Mouse (Mus musculus): ENCODE measurements around the gene Lpo. TPM values are rescaled to one million over a fixed set of nuclear protein-coding genes. Genes with fewer than 3 reads are reported as not detected.

Lpo gene
- total and polyA plus RNA-seq, 2 experiments from 2014 or later = 3.3 to 3.4 TPM

DNA sequence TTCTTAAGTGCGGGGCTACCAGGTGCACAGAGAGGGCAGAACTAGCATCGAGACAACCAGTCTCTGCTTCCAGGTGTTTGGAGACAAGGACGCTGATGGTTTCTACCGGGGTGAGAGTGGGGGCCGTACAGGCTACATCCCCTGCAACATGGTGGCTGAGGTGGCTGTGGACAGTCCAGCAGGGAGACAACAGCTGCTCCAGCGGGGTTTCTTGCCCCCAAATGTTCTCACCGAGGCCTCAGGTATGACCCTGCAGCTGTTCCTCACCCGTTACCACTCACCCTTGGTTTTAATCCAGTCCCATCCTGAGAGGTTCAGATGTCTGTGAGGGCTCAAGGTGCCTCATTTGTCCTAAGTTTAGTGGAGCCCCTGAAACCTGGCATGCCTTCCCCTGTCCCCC is 48.0 kb downstream of the Lpo start:
- ATAC-seq (no peak), DNase-seq (ENCODE audit: low spot score) (no peak)
- no peak for TF ChIP-seq CTCF (IDR thresholded peaks at IDR 0.05; ENCODE audit: low read depth)
- 77% methylated on average over 8 of the region's 8 CpGs for WGBS
- no peaks in the 10 kb centered on the region for H3K9me3 ChIP-seq (ENCODE audit: low read length)
- H3K4me2 ChIP-seq (ENCODE audit: low read depth, low read length) = no peak overlapping the region
- no peak overlapping the region for H3K4me3 ChIP-seq (ENCODE audit: low read length)
- no peak overlapping the region for H3K9ac ChIP-seq (replicated peaks; ENCODE audit: low read length)
- no peak overlapping the region for H3K27ac ChIP-seq
- peaks cover 19% of the 10 kb centered on the region; the same call in 1 of the 2 replicates for H3K36me3 ChIP-seq (ENCODE audit: insufficient read depth, low read length)
- H3K4me1 ChIP-seq (ENCODE audit: insufficient read depth, low read length) = peaks cover 3% of the 10 kb centered on the region; the same call in 1 of the 2 replicates
- H3K27me3 ChIP-seq (ENCODE audit: insufficient read depth, low read length) = no peaks in the 10 kb centered on the region

DNA sequence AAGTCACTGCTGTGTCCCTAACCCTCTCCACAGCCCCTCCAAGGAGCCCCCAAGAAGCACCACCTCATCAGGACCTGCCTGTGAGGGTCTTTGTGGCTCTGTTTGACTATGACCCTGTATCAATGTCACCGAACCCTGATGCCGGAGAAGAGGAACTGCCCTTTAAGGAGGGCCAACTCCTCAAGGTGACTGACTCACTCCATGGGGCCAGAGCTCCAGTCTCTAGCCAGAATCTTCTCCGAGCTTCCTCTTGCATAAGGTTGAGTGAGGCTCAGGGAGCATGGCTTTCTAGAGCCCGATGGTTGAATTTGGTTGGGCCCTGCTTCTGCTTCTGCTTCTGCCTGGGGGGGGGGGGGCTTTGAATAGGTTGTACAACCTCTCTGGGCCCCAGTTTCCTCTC is 48.7 kb downstream of the Lpo start:
- H3K27ac ChIP-seq = no peak overlapping the region
- no peak for TF ChIP-seq CTCF (IDR thresholded peaks at IDR 0.05; ENCODE audit: low read depth)
- H3K9ac ChIP-seq (replicated peaks; ENCODE audit: low read length) = no peak overlapping the region
- H3K4me2 ChIP-seq (ENCODE audit: low read depth, low read length) = no peak overlapping the region
- no peak overlapping the region for H3K4me3 ChIP-seq (ENCODE audit: low read length)
- DNase-seq (ENCODE audit: low spot score) = no peak
- H3K27me3 ChIP-seq (ENCODE audit: insufficient read depth, low read length) = no peaks in the 10 kb centered on the region
- no peaks in the 10 kb centered on the region for H3K9me3 ChIP-seq (ENCODE audit: low read length)
- WGBS = 88% methylated on average over 4 of the region's 4 CpGs
- H3K4me1 ChIP-seq (ENCODE audit: insufficient read depth, low read length) = peaks cover 3% of the 10 kb centered on the region; the same call in 1 of the 2 replicates
- peaks cover 21% of the 10 kb centered on the region; the same call in 1 of the 2 replicates for H3K36me3 ChIP-seq (ENCODE audit: insufficient read depth, low read length)
- ATAC-seq = no peak

DNA sequence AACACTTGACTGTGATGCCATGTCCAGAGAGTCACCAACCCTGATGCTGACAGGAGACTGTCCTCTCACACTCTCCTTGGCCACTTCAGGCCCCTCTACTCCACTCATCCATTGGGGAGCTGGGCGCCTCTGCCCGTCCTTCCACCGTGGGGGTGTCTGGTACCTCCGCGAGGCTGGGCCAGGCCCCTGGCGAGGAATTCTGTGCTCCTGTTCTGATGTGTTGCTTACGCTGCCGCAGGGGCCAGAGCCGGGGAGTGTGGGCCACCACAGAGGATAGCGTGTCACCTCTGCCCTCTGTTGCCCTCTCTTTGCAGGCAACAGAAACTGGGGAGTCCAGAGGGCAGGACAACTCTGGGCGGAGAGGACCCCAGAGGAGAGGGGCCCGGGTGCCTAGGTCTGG is 49.2 kb downstream of the Lpo start:
- Histone ChIP-seq H3K4me2 (ENCODE audit: low read depth, low read length) (peak overlapping the region; percentile 49), H3K4me1 (ENCODE audit: insufficient read depth, low read length) (peaks cover 3% of the 10 kb centered on the region; the same call in 1 of the 2 replicates), H3K9ac (replicated peaks; ENCODE audit: low read length) (no peak overlapping the region), H3K4me3 (ENCODE audit: low read length) (0 out of 2 replicates have a peak overlapping the region, but pooled peaks have one; percentile 19), H3K36me3 (ENCODE audit: insufficient read depth, low read length) (peaks cover 21% of the 10 kb centered on the region; the same call in 1 of the 2 replicates), H3K27ac (no peak overlapping the region), H3K27me3 (ENCODE audit: insufficient read depth, low read length) (no peaks in the 10 kb centered on the region), H3K9me3 (ENCODE audit: low read length) (no peaks in the 10 kb centered on the region)
- WGBS = 46% methylated on average over 12 of the region's 12 CpGs
- DNase-seq (ENCODE audit: low spot score) (no peak), ATAC-seq (peak; percentile 16; the same call in 1 of the 2 replicates)
- TF ChIP-seq CTCF (IDR thresholded peaks at IDR 0.05; ENCODE audit: low read depth) = no peak

DNA sequence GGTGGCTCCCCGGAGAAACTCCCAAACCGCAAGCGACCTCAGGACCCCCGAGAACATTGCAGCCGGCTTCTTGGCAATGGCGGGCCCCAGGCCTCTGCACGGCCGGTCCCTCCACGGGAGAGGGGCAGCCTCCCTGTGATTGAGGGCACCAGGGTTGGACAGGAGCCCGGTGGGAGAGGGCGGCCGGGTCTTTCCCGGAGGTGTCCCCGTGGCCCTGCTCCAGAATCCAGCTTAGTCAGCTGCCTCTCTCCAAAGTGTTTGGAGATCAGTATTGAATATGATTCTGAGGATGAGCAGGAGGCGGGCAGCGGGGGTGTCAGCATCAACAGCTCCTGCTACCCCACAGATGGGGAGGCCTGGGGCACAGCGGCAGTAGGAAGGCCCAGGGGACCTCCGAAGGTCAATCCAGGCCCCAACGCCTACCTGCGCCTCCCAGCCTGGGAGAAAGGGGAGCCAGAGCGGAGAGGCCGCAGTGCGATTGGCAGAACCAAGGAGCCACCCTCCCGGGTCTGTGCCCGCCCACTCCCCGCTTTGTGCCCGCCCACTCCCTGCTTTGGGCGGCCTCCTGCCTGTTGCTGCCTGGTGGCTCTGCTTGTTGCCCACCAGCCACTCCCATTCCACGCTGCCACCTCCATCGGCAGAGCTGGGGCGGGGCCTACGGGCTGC is 49.9 kb downstream of the Lpo start:
- Histone ChIP-seq H3K4me3 (ENCODE audit: low read length) (peak overlapping the region; percentile 19), H3K9ac (replicated peaks; ENCODE audit: low read length) (peak overlapping the region; percentile 22; the same call in 1 of the 2 replicates), H3K4me2 (ENCODE audit: low read depth, low read length) (peak overlapping the region; percentile 49), H3K27me3 (ENCODE audit: insufficient read depth, low read length) (no peaks in the 10 kb centered on the region), H3K4me1 (ENCODE audit: insufficient read depth, low read length) (peaks cover 3% of the 10 kb centered on the region; the same call in 1 of the 2 replicates), H3K27ac (peak overlapping the region; percentile 34; the same call in 1 of the 2 replicates), H3K9me3 (ENCODE audit: low read length) (no peaks in the 10 kb centered on the region), H3K36me3 (ENCODE audit: insufficient read depth, low read length) (peaks cover 21% of the 10 kb centered on the region; the same call in 1 of the 2 replicates)
- WGBS = 11% methylated on average over 29 of the region's 32 CpGs
- no peak for TF ChIP-seq CTCF (IDR thresholded peaks at IDR 0.05; ENCODE audit: low read depth)
- peak; percentile 76 for DNase-seq (ENCODE audit: low spot score)
- ATAC-seq = peak; percentile 73

DNA sequence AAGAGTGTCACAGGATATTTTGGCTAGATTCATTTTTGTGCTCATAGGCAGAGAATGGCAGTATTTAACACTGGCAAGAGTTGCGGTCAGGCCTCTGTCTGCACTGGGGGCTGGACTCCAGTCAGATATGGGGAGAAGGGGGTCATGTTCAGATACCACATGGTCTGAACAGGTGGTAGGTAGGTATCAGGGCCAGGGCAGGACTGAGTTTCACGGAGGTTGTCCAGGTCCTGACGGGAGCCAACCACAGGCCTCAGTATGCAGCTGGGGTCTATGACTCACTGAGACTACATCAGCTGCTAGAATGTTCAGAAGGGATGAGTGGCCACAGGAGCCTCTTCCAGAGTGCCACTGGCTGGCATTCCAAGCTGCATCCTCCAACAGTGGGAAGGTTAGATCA is 55.7 kb downstream of the Lpo start:
- Histone ChIP-seq H3K27ac (no peak overlapping the region), H3K27me3 (ENCODE audit: insufficient read depth, low read length) (no peaks in the 10 kb centered on the region), H3K4me3 (ENCODE audit: low read length) (no peak overlapping the region), H3K4me2 (ENCODE audit: low read depth, low read length) (no peak overlapping the region), H3K9me3 (ENCODE audit: low read length) (no peaks in the 10 kb centered on the region), H3K36me3 (ENCODE audit: insufficient read depth, low read length) (peaks cover 62% of the 10 kb centered on the region), H3K9ac (replicated peaks; ENCODE audit: low read length) (no peak overlapping the region), H3K4me1 (ENCODE audit: insufficient read depth, low read length) (no peaks in the 10 kb centered on the region)
- 92% methylated on average over 3 of the region's 3 CpGs for WGBS
- ATAC-seq (no peak), DNase-seq (ENCODE audit: low spot score) (no peak)
- TF ChIP-seq CTCF (IDR thresholded peaks at IDR 0.05; ENCODE audit: low read depth) = no peak

DNA sequence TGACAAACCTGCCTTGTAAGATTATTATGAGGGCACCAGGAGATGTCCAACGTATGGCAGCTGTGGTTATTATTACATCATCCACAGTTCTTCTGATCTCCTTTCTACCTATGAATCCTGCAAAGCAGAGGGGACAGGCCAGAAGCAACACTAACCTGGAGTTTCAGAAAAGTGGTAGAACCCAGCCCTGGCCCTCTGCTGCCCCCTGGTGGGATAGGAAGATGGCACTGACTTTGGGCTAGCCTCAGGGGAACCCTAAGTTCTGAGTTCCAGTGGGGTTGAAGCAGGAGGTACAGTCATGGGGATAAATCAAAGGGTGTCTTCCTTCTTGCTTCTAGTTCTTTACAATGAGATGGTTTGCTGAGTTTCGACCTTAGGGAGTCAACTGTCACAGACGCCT is 57.1 kb downstream of the Lpo start:
- Histone ChIP-seq H3K36me3 (ENCODE audit: insufficient read depth, low read length) (peaks cover 52% of the 10 kb centered on the region), H3K4me3 (ENCODE audit: low read length) (no peak overlapping the region), H3K4me2 (ENCODE audit: low read depth, low read length) (no peak overlapping the region), H3K9ac (replicated peaks; ENCODE audit: low read length) (no peak overlapping the region), H3K27me3 (ENCODE audit: insufficient read depth, low read length) (no peaks in the 10 kb centered on the region), H3K27ac (no peak overlapping the region), H3K9me3 (ENCODE audit: low read length) (no peaks in the 10 kb centered on the region), H3K4me1 (ENCODE audit: insufficient read depth, low read length) (no peaks in the 10 kb centered on the region)
- ATAC-seq (no peak), DNase-seq (ENCODE audit: low spot score) (peak; percentile 61)
- peak; percentile 84 for TF ChIP-seq CTCF (IDR thresholded peaks at IDR 0.05; ENCODE audit: low read depth)
- WGBS = 56% methylated on average over 3 of the region's 3 CpGs

DNA sequence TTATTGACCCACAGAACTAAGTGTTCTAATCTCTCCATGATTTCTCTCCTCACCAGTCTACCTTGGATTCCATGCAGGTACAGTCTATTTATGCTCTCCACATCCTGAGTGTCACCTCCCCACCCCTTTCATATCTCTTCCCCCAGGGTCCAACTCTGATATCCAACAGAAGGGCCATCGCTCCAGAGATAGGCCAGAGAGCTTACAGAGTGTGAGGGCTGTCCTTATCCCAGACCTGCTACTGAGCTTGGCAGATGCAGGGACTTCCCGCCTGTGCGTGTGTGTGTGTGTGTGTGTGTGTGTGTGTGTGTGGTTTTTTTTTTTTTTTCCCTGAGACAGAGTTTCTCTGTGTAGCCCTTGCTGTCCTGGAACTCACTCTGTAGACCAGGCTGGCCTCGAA is 59.3 kb downstream of the Lpo start:
- no peaks in the 10 kb centered on the region for H3K27me3 ChIP-seq (ENCODE audit: insufficient read depth, low read length)
- no peaks in the 10 kb centered on the region for H3K9me3 ChIP-seq (ENCODE audit: low read length)
- H3K4me2 ChIP-seq (ENCODE audit: low read depth, low read length) = no peak overlapping the region
- ATAC-seq = no peak
- H3K9ac ChIP-seq (replicated peaks; ENCODE audit: low read length) = no peak overlapping the region
- H3K36me3 ChIP-seq (ENCODE audit: insufficient read depth, low read length) = peaks cover 43% of the 10 kb centered on the region
- H3K4me1 ChIP-seq (ENCODE audit: insufficient read depth, low read length) = peaks cover 6% of the 10 kb centered on the region; the same call in 1 of the 2 replicates
- TF ChIP-seq CTCF (IDR thresholded peaks at IDR 0.05; ENCODE audit: low read depth) = no peak
- no peak overlapping the region for H3K4me3 ChIP-seq (ENCODE audit: low read length)
- 97% methylated on average over 4 of the region's 4 CpGs for WGBS
- H3K27ac ChIP-seq = no peak overlapping the region
- no peak for DNase-seq (ENCODE audit: low spot score)

All from hindbrain, postnatal 0 days (tissue).